Mouse (Mus musculus) neural tube, embryonic 13.5 days (tissue): ENCODE data around the gene Akirin2. TPM values are rescaled to one million over a fixed set of nuclear protein-coding genes. Genes with fewer than 3 reads are reported as not detected.
"Not testable (repeated sequence)": the region's sequence is repeated elsewhere in the genome, so short reads cannot be mapped to it uniquely, and the experiment has no call there.

ENCODE experiments used
- ATAC-seq: fragments of 200-750 bp; cut with Nextera tagmentation; 2 replicates; pipeline ENCODE4 v1.8.0; 2017; ENCODE audit warnings: low read depth, mild to moderate bottlenecking, moderate TSS enrichment, moderate library complexity
- H3K27ac ChIP-seq: fragments of 300-500 bp; sonication (generic); replicated peaks from 2 replicates; pipeline ENCODE4 v1.5.1; 2015; ENCODE audit warnings: moderate library complexity, mild to moderate bottlenecking, inconsistent platforms
- H3K27me3 ChIP-seq: fragments of 300-500 bp; sonication (generic); 2 replicates; pipeline ENCODE4 v1.6.1; 2015; ENCODE audit warnings: mild to moderate bottlenecking, inconsistent platforms
- H3K36me3 ChIP-seq: fragments of 300-500 bp; sonication (generic); 2 replicates; pipeline ENCODE4 v1.6.1; 2015; ENCODE audit warnings: mild to moderate bottlenecking, inconsistent platforms
- H3K4me1 ChIP-seq: fragments of 300-500 bp; sonication (generic); replicated peaks from 2 replicates; pipeline ENCODE4 v1.6.1; 2015; ENCODE audit warnings: inconsistent platforms
- H3K4me2 ChIP-seq: fragments of 300-500 bp; sonication (generic); 2 replicates; pipeline ENCODE4 v1.6.1; 2015; ENCODE audit warnings: inconsistent platforms, mild to moderate bottlenecking, moderate library complexity
- H3K4me3 ChIP-seq: fragments of 300-500 bp; sonication (generic); 2 replicates; pipeline ENCODE4 v1.5.1; 2015; ENCODE audit warnings: mild to moderate bottlenecking, inconsistent platforms
- H3K9ac ChIP-seq: fragments of 300-500 bp; sonication (generic); 2 replicates; pipeline ENCODE4 v1.6.1; 2015; ENCODE audit warnings: moderate library complexity, mild to moderate bottlenecking, inconsistent platforms
- H3K9me3 ChIP-seq: fragments of 300-500 bp; sonication (generic); 2 replicates; pipeline ENCODE4 v1.6.1; 2016; ENCODE audit warnings: inconsistent platforms
- WGBS: fragments of 180-500 bp; shearing (Covaris S2); methylation state at CpG from one replicate; pipeline ENCODE4 v1.1.7; 2015; 5-methylcytosine and 5-hydroxymethylcytosine counted together
- polyA plus RNA-seq: library from polyadenylated mRNA; unstranded; fragments of >200 nt; fragmentation: Nextera tagmentation; extraction: Ambion mirVana; gene quantifications from 2 replicates; pipeline ENCODE4 v1.2.1, GENCODE M21; 2015

Akirin2 gene
- polyA plus RNA-seq, 1 experiment from 2014 or later, result 113 TPM

GRCm38 (mm10) chr4:34555604-34556003 is 4.9 kb downstream of the Akirin2 start:
- ATAC-seq, result no peak
- peak overlapping the region; percentile 12; the same call in 1 of the 2 replicates for H3K4me2 ChIP-seq
- no peaks in the 10 kb centered on the region for H3K9me3 ChIP-seq
- WGBS, result 96% methylated on average over 3 of the region's 3 CpGs
- H3K4me1 ChIP-seq, result peaks cover 67% of the 10 kb centered on the region
- H3K27me3 ChIP-seq, result no peaks in the 10 kb centered on the region
- no peak overlapping the region for H3K9ac ChIP-seq
- H3K36me3 ChIP-seq, result no peaks in the 10 kb centered on the region; the same call in 1 of the 2 replicates
- no peak overlapping the region for H3K27ac ChIP-seq
- no peak overlapping the region for H3K4me3 ChIP-seq

DNA sequence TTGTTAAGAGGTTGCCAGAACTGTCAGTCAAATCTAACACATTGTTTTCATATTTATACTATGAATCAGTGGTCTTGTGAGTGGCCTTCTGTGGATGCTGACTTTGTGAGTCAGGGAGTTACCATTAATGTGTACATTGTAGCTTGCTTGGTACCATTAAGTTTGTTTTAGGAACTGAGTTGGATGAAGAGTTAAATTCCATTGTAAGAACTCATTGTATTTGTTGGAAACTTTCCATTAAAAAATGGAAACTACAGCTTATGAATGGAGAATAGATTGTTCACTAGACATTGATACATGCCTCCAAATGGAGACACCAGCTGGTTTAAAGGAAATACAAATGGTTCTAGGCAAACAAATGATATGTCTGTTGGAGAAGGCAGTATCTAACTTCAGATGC is 5.4 kb downstream of the Akirin2 start:
- ATAC-seq, result no peak
- H3K9ac ChIP-seq, result no peak overlapping the region
- H3K4me3 ChIP-seq, result no peak overlapping the region
- no peaks in the 10 kb centered on the region; the same call in 1 of the 2 replicates for H3K36me3 ChIP-seq
- no peak overlapping the region for H3K27ac ChIP-seq
- H3K9me3 ChIP-seq, result no peaks in the 10 kb centered on the region
- peaks cover 67% of the 10 kb centered on the region for H3K4me1 ChIP-seq
- no peaks in the 10 kb centered on the region for H3K27me3 ChIP-seq
- H3K4me2 ChIP-seq, result 0 out of 2 replicates have a peak overlapping the region, but pooled peaks have one; percentile 12

DNA sequence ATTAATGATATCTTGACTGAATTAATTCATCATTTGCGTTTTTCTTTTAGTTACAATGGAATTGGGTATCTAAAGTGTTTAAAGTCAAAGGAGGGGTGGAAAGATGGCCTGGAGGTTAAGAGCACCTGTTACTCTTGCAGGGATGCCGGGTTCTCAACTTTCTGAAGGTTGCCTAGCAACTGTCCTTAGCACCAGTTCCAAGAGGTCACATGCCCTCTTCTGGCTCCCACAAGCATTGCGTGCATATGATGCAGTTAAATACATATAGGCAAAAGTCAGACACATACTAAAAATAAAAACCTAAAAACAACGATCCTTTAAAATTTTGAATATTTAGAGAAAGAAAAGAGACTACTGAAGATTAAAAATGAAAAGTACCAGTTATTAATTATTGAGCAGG is 10.2 kb downstream of the Akirin2 start:
- H3K9ac ChIP-seq, result no peak overlapping the region
- ATAC-seq, result no peak
- 47% methylated on average over 4 of the region's 4 CpGs for WGBS
- no peak overlapping the region for H3K27ac ChIP-seq
- peaks cover 18% of the 10 kb centered on the region for H3K36me3 ChIP-seq
- H3K4me3 ChIP-seq, result no peak overlapping the region
- H3K4me2 ChIP-seq, result no peak overlapping the region
- no peaks in the 10 kb centered on the region for H3K27me3 ChIP-seq
- H3K4me1 ChIP-seq, result peaks cover 30% of the 10 kb centered on the region
- H3K9me3 ChIP-seq, result no peaks in the 10 kb centered on the region

GRCm38 (mm10) chr4:34566226-34566625 is 15.5 kb downstream of the Akirin2 start:
- Histone ChIP-seq H3K9ac (no peak overlapping the region), H3K27me3 (no peaks in the 10 kb centered on the region), H3K4me2 (no peak overlapping the region), H3K4me1 (no peaks in the 10 kb centered on the region; the same call in 1 of the 2 replicates), H3K27ac (no peak overlapping the region), H3K4me3 (no peak overlapping the region), H3K36me3 (peaks cover 65% of the 10 kb centered on the region), H3K9me3 (no peaks in the 10 kb centered on the region)
- WGBS, result 92% methylated on average over 6 of the region's 6 CpGs
- no peak for ATAC-seq

DNA sequence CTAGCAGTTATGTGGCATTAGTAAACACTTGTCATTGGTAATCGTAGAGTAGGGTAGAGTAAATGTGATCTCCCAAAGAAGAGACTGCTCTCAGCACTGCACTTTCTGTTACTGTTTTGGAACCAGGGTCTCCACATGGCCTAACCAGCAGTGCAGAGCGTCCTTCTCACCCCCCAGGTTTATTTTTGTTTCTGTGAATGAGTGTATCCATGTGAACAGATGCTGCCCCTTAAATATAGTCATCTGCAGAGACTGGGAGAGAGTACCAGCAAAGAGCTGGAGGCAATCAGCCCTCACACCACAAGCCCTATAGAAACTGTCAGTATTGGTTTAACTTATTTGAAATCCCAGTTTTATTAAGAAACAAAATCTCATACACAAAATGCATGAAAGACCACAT is 22.1 kb downstream of the Akirin2 start:
- no peaks in the 10 kb centered on the region for H3K27me3 ChIP-seq
- H3K4me2 ChIP-seq, result no peak overlapping the region
- no peak for ATAC-seq
- no peaks in the 10 kb centered on the region for H3K4me1 ChIP-seq
- no peak overlapping the region for H3K4me3 ChIP-seq
- peaks cover 90% of the 10 kb centered on the region for H3K36me3 ChIP-seq
- H3K9me3 ChIP-seq, result no peaks in the 10 kb centered on the region
- 85% methylated on average over 2 of the region's 2 CpGs for WGBS
- no peak overlapping the region for H3K9ac ChIP-seq
- H3K27ac ChIP-seq, result no peak overlapping the region

- 95% methylated on average over 2 of the region's 2 CpGs for WGBS
These were observed 26.3 kb downstream of the Akirin2 start for GRCm38 (mm10) chr4:34577028-34577427.

GRCm38 (mm10) chr4:34579215-34579614 is 28.5 kb downstream of the Akirin2 start:
- H3K4me3 ChIP-seq, result no peak overlapping the region
- no peaks in the 10 kb centered on the region for H3K27me3 ChIP-seq
- ATAC-seq, result no peak
- no peak overlapping the region for H3K27ac ChIP-seq
- no peaks in the 10 kb centered on the region for H3K9me3 ChIP-seq
- no peaks in the 10 kb centered on the region for H3K4me1 ChIP-seq
- H3K36me3 ChIP-seq, result peaks cover 86% of the 10 kb centered on the region
- no peak overlapping the region for H3K9ac ChIP-seq
- WGBS, result 97% methylated on average over 1 of the region's 1 CpGs
- H3K4me2 ChIP-seq, result no peak overlapping the region

More at GRCm38 (mm10) chr4:34577028-34577427, 26.3 kb downstream of the Akirin2 start:
- no peak overlapping the region for H3K4me2 ChIP-seq
- H3K9ac ChIP-seq, result no peak overlapping the region
- H3K4me1 ChIP-seq, result no peaks in the 10 kb centered on the region
- ATAC-seq, result no peak
- no peak overlapping the region for H3K4me3 ChIP-seq
- no peaks in the 10 kb centered on the region for H3K9me3 ChIP-seq
- no peaks in the 10 kb centered on the region for H3K27me3 ChIP-seq
- H3K36me3 ChIP-seq, result peaks cover 84% of the 10 kb centered on the region
- no peak overlapping the region for H3K27ac ChIP-seq

- WGBS, result 97% methylated on average over 1 of the region's 1 CpGs
- not testable (repeated sequence) for H3K9ac ChIP-seq, H3K9me3 ChIP-seq, H3K4me1 ChIP-seq, H3K4me2 ChIP-seq, H3K4me3 ChIP-seq, H3K27me3 ChIP-seq, ATAC-seq, H3K27ac ChIP-seq
- H3K36me3 ChIP-seq, result peaks cover 75% of the 10 kb centered on the region
These were observed 30.8 kb downstream of the Akirin2 start for GRCm38 (mm10) chr4:34581489-34581888.

DNA sequence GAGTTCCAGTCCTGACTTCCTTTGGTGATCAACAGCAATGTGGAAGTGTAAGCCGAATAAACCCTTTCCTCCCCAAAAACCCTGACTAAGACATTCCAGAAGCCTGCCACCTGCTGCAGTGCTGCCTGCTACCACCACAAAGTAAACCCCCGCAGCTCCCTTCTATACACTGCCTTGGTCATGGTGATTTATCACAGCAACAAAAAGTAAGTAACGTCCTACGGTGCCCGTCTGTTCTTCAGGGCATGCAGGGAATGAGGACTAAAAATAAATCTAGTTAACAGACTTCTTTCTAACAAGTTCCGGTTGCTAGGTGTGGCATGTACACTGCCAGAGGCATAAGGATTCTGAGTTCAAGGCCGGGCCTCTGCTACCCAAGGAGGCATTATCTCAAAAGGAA is 31.3 kb downstream of the Akirin2 start:
- no peak for ATAC-seq
- Histone ChIP-seq H3K4me1 (no peaks in the 10 kb centered on the region), H3K9ac (no peak overlapping the region), H3K27ac (no peak overlapping the region), H3K4me3 (no peak overlapping the region), H3K4me2 (no peak overlapping the region), H3K27me3 (no peaks in the 10 kb centered on the region), H3K36me3 (peaks cover 72% of the 10 kb centered on the region), H3K9me3 (no peaks in the 10 kb centered on the region)
- 37% methylated on average over 7 of the region's 7 CpGs for WGBS

GRCm38 (mm10) chr4:34582476-34582875 is 31.7 kb downstream of the Akirin2 start:
- no peak overlapping the region for H3K4me3 ChIP-seq
- H3K27me3 ChIP-seq, result no peaks in the 10 kb centered on the region
- no peaks in the 10 kb centered on the region for H3K9me3 ChIP-seq
- H3K4me1 ChIP-seq, result no peaks in the 10 kb centered on the region
- peaks cover 72% of the 10 kb centered on the region for H3K36me3 ChIP-seq
- H3K27ac ChIP-seq, result no peak overlapping the region
- no peak overlapping the region for H3K4me2 ChIP-seq
- WGBS, result 46% methylated on average over 5 of the region's 5 CpGs
- no peak overlapping the region for H3K9ac ChIP-seq
- no peak for ATAC-seq

GRCm38 (mm10) chr4:34583427-34583826 is 32.7 kb downstream of the Akirin2 start:
- 89% methylated on average over 3 of the region's 3 CpGs for WGBS

DNA sequence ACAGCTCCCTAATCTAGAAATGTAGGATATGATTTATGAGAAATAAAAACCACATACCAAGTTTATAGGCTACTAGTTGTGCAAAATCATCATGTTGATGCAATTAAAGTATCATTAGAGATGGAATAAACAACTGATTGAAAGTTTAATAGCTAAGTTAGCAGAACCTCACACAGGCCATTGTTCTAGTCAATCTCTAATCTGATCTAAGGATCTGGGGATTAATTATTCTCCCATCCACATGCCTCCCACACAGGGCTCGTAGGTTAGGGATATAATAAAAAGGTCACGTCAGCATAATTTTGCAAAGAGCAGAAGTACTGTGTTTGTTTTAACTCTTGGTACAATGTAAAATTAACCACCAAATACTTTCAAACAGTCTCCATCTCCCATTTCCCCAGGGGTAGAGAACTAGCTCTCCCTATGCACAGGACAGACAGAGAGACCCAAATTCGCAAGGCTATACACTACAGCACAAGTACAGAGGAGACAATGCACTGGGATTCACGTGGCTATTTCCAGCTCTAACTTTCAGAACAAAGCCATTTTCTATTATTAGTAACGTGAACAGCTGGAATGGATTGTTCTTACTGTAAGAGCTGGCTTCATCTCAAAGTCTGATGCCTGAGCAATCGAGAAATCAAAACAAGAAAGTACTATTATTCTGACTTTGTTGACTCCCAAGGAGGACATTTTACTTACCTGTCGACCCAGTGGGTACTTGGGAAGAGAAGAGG is 34.3 kb downstream of the Akirin2 start:
- no peak for ATAC-seq
- no peaks in the 10 kb centered on the region for H3K9me3 ChIP-seq
- no peak overlapping the region for H3K9ac ChIP-seq
- H3K4me3 ChIP-seq, result no peak overlapping the region
- H3K4me1 ChIP-seq, result no peaks in the 10 kb centered on the region
- H3K36me3 ChIP-seq, result peaks cover 58% of the 10 kb centered on the region
- H3K27me3 ChIP-seq, result no peaks in the 10 kb centered on the region
- H3K27ac ChIP-seq, result no peak overlapping the region
- 87% methylated on average over 7 of the region's 7 CpGs for WGBS
- H3K4me2 ChIP-seq, result no peak overlapping the region

More at GRCm38 (mm10) chr4:34583427-34583826, 32.7 kb downstream of the Akirin2 start:
- no peaks in the 10 kb centered on the region for H3K27me3 ChIP-seq
- H3K4me1 ChIP-seq, result no peaks in the 10 kb centered on the region
- H3K9ac ChIP-seq, result no peak overlapping the region
- peaks cover 66% of the 10 kb centered on the region for H3K36me3 ChIP-seq
- H3K4me2 ChIP-seq, result no peak overlapping the region
- ATAC-seq, result no peak
- H3K4me3 ChIP-seq, result no peak overlapping the region
- H3K9me3 ChIP-seq, result no peaks in the 10 kb centered on the region
- H3K27ac ChIP-seq, result no peak overlapping the region

GRCm38 (mm10) chr4:34603123-34603522 is 52.4 kb downstream of the Akirin2 start:
- Histone ChIP-seq H3K27ac (no peak overlapping the region), H3K27me3 (no peaks in the 10 kb centered on the region), H3K36me3 (peaks cover 75% of the 10 kb centered on the region), H3K4me3 (no peak overlapping the region), H3K9ac (no peak overlapping the region), H3K9me3 (no peaks in the 10 kb centered on the region), H3K4me2 (no peak overlapping the region), H3K4me1 (no peaks in the 10 kb centered on the region)
- 94% methylated on average over 6 of the region's 6 CpGs for WGBS
- no peak for ATAC-seq
